Mouse (Mus musculus) neural tube, embryonic 15.5 days (tissue): ENCODE measurements around the gene Myo1c. TPM values are rescaled to one million over a fixed set of nuclear protein-coding genes. Genes with fewer than 3 reads are reported as not detected.

Experiments
- ATAC-seq: fragments of 200-750 bp; cut with Nextera tagmentation; 2 replicates; pipeline ENCODE4 v1.8.0; 2017; ENCODE audit warnings: mild to moderate bottlenecking, moderate TSS enrichment, moderate library complexity; ENCODE audit not compliant: low FRiP score
- H3K27ac ChIP-seq: fragments of 300-500 bp; sonication (generic); replicated peaks from 2 replicates; pipeline ENCODE4 v1.5.1; 2015; ENCODE audit warnings: mild to moderate bottlenecking, inconsistent platforms
- H3K27me3 ChIP-seq: fragments of 300-500 bp; sonication (generic); replicated peaks from 2 replicates; pipeline ENCODE4 v1.6.1; 2015; ENCODE audit warnings: inconsistent platforms
- H3K36me3 ChIP-seq: fragments of 300-500 bp; sonication (generic); 2 replicates; pipeline ENCODE4 v1.6.1; 2015; ENCODE audit warnings: inconsistent platforms
- H3K4me1 ChIP-seq: fragments of 300-500 bp; sonication (generic); 2 replicates; pipeline ENCODE4 v1.6.1; 2015; ENCODE audit warnings: inconsistent platforms
- H3K4me2 ChIP-seq: fragments of 300-500 bp; sonication (generic); 2 replicates; pipeline ENCODE4 v1.6.1; 2015; ENCODE audit warnings: inconsistent platforms, mild to moderate bottlenecking, moderate library complexity
- H3K4me3 ChIP-seq: fragments of 300-500 bp; sonication (generic); replicated peaks from 2 replicates; pipeline ENCODE4 v1.5.1; 2015; ENCODE audit warnings: mild to moderate bottlenecking, inconsistent platforms
- H3K9ac ChIP-seq: fragments of 300-500 bp; sonication (generic); replicated peaks from 2 replicates; pipeline ENCODE4 v1.6.1; 2015; ENCODE audit warnings: mild to moderate bottlenecking, inconsistent platforms
- H3K9me3 ChIP-seq: fragments of 300-500 bp; sonication (generic); replicated peaks from 2 replicates; pipeline ENCODE4 v1.6.1; 2016; ENCODE audit warnings: inconsistent platforms
- WGBS: fragments of 180-500 bp; shearing (Covaris S2); methylation state at CpG from one replicate; pipeline ENCODE4 v1.1.7; 2015; ENCODE audit warnings: mixed read lengths; 5-methylcytosine and 5-hydroxymethylcytosine counted together
- polyA plus RNA-seq: library from polyadenylated mRNA; unstranded; fragments of >200 nt; fragmentation: Nextera tagmentation; extraction: Ambion mirVana; gene quantifications from 2 replicates; pipeline ENCODE4 v1.2.1, GENCODE M21; 2015

The Myo1c gene
- polyA plus RNA-seq, 1 experiment from 2014 or later, result 12.4 TPM

DNA sequence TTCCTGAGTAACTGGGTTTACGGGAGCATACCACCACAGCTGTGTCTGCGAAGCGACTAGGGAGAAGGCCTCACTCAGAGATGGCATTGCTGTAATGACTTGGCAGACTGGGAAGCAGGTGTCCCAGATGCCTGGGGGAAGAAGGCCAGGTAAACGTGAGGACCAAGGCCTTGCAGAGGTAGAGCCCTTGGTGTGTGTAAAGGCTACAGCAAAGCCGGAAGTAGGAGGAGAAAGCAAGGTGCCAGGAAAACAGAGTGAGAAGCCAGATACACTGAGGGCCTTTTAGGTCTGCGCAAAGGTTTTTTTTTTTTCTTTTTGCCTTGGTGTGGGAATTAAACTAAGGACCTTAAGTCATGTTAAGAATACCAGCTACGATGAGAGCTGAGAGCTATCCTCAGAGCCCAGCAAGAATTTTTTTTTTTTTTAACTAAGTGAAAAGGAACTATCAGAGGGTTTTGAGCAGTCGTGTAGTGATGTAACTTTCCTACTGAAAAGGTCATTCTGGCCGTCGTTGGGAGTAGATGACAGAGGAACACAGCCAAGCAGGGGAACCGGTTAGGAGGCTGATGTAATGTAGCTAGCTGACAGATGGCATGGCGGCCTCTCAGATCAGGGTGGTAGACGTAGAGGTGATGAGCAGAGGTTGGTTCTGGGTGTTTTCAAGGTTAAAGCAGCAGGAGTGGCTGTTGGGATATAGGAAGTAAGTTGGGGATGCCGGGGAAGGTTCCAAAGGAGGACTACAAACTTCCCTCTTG, 8.9 kb downstream of the Myo1c start:
- peaks cover 14% of the 10 kb centered on the region for H3K27me3 ChIP-seq
- no peaks in the 10 kb centered on the region for H3K9me3 ChIP-seq
- H3K36me3 ChIP-seq, result peaks cover 15% of the 10 kb centered on the region
- no peak for ATAC-seq
- no peak overlapping the region for H3K4me3 ChIP-seq
- H3K4me1 ChIP-seq, result peaks cover 23% of the 10 kb centered on the region
- H3K27ac ChIP-seq, result no peak overlapping the region
- H3K4me2 ChIP-seq, result no peak overlapping the region
- H3K9ac ChIP-seq, result no peak overlapping the region
- WGBS, result 78% methylated on average over 14 of the region's 14 CpGs

DNA sequence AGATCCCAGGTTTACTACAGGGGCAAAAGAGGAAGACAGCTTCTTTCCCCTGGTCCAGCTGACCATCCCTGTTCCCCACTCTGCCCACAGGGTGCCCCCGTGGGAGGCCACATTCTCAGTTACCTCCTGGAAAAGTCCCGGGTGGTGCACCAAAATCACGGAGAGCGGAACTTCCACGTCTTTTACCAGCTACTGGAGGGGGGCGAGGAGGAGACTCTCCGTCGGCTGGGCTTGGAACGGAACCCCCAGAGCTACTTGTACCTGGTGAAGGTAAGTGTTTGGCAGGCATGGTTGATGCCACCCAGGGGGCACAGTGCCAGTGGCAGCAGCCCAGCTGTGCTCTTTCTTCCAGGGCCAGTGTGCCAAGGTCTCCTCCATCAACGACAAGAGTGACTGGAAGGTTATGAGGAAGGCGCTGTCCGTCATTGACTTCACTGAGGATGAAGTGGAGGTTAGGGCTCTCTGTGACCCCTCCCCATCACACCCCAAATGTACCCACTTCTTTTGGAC, 9.8 kb downstream of the Myo1c start:
- no peak overlapping the region for H3K4me3 ChIP-seq
- peaks cover 4% of the 10 kb centered on the region for H3K27me3 ChIP-seq
- 91% methylated on average over 12 of the region's 12 CpGs for WGBS
- no peaks in the 10 kb centered on the region for H3K9me3 ChIP-seq
- H3K9ac ChIP-seq, result no peak overlapping the region
- ATAC-seq, result no peak
- peaks cover 17% of the 10 kb centered on the region for H3K4me1 ChIP-seq
- no peak overlapping the region for H3K4me2 ChIP-seq
- no peak overlapping the region for H3K27ac ChIP-seq
- peaks cover 15% of the 10 kb centered on the region for H3K36me3 ChIP-seq

DNA sequence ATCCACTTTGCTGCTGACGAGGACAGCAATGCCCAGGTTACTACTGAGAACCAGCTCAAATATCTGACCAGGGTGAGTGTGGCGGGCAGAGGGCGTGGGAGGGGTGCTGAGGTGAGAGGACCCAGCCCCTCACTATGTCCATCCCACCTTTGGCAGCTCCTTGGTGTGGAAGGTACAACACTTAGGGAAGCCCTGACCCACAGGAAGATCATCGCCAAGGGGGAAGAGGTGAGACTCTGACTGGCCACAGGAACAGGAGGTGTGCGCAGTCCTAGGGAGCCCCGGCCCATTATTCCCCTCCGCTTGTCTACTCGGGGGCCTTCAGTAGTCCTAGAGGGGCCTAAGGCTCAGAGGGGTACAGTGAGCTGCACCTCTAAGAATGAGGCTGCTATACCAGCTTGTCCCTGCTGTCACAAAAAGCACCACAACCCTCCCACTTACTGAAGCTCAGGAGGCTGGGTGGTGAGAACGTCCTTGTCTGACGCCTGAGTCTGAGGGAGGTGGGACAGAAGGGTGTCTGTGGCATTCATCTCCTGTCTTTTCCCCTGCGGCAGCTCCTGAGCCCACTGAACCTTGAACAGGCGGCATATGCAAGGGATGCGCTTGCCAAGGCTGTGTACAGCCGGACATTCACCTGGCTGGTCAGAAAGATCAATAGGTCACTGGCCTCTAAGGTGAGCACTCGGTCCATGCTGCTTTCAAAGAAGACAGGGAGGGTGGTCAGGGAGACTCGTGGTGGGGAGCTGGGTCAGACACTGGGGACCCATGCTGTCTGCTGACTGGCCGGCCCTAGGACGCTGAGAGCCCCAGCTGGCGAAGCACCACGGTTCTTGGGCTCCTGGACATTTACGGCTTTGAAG, 10.9 kb downstream of the Myo1c start:
- no peak overlapping the region for H3K9ac ChIP-seq
- no peaks in the 10 kb centered on the region for H3K9me3 ChIP-seq
- peaks cover 24% of the 10 kb centered on the region for H3K36me3 ChIP-seq
- H3K4me3 ChIP-seq, result no peak overlapping the region
- no peak overlapping the region for H3K27ac ChIP-seq
- no peaks in the 10 kb centered on the region; the same call in 1 of the 2 replicates for H3K27me3 ChIP-seq
- H3K4me1 ChIP-seq, result peaks cover 8% of the 10 kb centered on the region
- no peak for ATAC-seq
- H3K4me2 ChIP-seq, result no peak overlapping the region
- WGBS, result 90% methylated on average over 21 of the region's 21 CpGs

DNA sequence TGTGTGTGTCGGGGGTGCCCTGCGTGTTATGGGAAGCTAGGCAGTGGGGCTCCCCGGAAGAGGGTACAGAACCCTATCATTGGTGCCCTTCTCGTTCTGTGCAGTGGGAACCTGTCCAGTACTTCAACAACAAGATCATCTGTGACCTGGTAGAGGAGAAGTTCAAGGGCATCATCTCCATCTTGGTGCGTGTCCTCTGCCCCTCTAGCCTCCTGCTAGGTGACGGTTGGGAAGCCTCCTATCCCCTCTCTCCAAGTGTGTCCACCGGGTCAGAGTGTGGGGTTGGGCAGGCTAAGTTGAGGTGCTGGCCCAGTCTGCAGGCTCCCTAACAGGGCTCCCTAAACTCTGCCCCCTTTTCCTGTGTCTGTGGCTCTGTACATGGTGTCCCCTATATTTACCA, 11.8 kb downstream of the Myo1c start:
- Histone ChIP-seq H3K27ac (no peak overlapping the region), H3K9me3 (no peaks in the 10 kb centered on the region), H3K4me1 (no peaks in the 10 kb centered on the region), H3K27me3 (no peaks in the 10 kb centered on the region), H3K36me3 (peaks cover 27% of the 10 kb centered on the region), H3K4me2 (no peak overlapping the region), H3K4me3 (no peak overlapping the region), H3K9ac (no peak overlapping the region)
- 91% methylated on average over 7 of the region's 7 CpGs for WGBS
- ATAC-seq, result no peak

DNA sequence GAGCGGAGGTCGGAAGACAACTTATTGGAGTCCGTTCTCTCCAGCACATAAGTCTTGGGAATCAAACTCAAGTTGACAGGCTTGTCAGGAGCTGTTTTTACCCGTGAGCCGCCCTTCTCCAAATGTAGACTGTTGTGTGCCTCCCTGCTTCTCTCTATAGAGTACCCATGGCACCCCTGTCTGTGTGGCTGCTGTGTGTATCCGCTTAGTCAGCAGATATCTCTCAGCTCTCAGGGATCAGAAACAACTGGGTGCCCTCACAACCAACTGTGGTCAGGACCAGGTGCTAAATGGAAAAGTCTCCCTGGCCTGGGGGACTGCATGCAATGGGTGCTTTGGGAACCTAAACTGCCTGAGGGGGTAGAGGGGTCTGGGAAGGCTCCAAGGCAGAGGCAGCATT, 16.0 kb downstream of the Myo1c start:
- ATAC-seq, result no peak

DNA sequence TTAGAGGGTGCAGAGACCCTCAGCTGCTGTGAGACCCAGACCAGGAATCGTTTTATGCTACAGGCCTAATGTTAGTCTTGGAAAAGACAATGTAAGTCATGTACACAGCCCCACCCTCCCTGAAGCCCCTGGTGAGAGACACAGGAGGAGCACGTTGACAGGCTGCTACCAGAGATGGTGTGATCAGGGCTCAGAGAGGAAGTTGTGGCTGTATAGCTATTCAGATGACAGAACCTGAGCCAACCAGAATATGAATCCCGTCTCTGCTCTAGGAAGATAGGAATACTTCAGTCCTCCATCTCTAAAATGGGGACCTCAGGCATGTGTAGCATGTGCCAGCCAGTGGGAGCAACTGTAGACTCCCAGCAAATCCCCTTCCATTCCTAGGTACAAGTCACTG, 18.3 kb downstream of the Myo1c start:
- H3K9me3 ChIP-seq, result no peaks in the 10 kb centered on the region
- no peaks in the 10 kb centered on the region for H3K27me3 ChIP-seq
- WGBS, result 89% methylated on average over 3 of the region's 3 CpGs
- H3K4me3 ChIP-seq, result no peak overlapping the region
- H3K36me3 ChIP-seq, result peaks cover 44% of the 10 kb centered on the region
- no peak overlapping the region for H3K27ac ChIP-seq
- ATAC-seq, result no peak
- H3K4me1 ChIP-seq, result no peaks in the 10 kb centered on the region
- H3K4me2 ChIP-seq, result no peak overlapping the region
- no peak overlapping the region for H3K9ac ChIP-seq

More for the DNA sequence above, 16.0 kb downstream of the Myo1c start:
- Histone ChIP-seq H3K4me2 (no peak overlapping the region), H3K36me3 (peaks cover 39% of the 10 kb centered on the region), H3K9ac (no peak overlapping the region), H3K4me1 (no peaks in the 10 kb centered on the region), H3K27ac (no peak overlapping the region), H3K27me3 (no peaks in the 10 kb centered on the region), H3K9me3 (no peaks in the 10 kb centered on the region), H3K4me3 (no peak overlapping the region)
- WGBS, result 94% methylated on average over 6 of the region's 6 CpGs

DNA sequence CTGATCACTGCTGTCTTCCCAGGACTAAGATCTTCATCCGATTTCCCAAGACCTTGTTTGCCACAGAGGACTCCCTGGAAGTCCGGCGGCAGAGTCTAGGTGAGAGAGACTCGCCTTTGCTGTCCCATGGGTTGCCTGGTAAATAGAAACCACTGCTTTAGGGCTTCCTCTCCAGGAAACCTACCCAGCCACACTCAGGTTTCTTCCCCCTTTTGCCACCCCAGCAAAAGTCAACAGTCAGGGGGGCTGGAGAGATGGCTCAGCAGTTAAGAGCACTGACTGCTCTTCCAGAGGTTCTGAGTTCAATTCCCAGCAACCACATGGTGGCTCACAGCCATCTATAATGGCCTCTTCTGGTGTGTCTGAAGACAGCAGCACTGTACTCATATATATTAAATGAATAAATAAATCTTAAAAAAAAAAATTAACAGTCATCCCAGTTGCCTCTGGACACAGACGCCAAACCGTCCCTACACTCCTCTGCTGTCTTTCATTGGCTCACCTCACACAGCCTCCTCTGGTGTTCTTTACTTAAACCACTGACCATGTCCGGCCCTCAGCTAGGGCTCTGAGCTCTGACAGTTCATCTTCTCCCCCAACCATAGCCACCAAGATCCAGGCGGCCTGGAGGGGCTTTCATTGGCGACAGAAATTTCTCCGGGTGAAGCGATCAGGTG, 19.0 kb downstream of the Myo1c start:
- no peak overlapping the region for H3K27ac ChIP-seq
- 90% methylated on average over 11 of the region's 11 CpGs for WGBS
- H3K4me2 ChIP-seq, result no peak overlapping the region
- no peak for ATAC-seq
- H3K9me3 ChIP-seq, result no peaks in the 10 kb centered on the region
- no peak overlapping the region for H3K9ac ChIP-seq
- no peaks in the 10 kb centered on the region for H3K4me1 ChIP-seq
- H3K36me3 ChIP-seq, result peaks cover 46% of the 10 kb centered on the region
- no peaks in the 10 kb centered on the region for H3K27me3 ChIP-seq
- H3K4me3 ChIP-seq, result no peak overlapping the region

DNA sequence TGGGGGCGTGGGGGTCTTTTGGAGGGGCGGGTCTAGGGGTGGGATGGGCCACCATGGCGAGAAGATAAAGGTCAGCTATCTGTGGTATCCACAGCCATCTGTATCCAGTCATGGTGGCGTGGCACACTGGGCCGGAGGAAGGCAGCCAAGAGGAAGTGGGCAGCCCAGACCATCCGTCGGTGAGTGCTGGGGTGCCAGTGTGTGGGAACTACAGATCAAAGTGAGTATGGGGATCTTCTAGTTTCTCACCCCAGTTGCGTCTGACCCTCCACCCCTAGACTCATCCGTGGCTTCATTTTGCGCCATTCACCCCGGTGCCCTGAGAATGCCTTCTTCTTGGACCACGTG, 19.5 kb downstream of the Myo1c start:
- Histone ChIP-seq H3K27me3 (no peaks in the 10 kb centered on the region), H3K27ac (no peak overlapping the region), H3K4me3 (no peak overlapping the region), H3K4me2 (no peak overlapping the region), H3K4me1 (no peaks in the 10 kb centered on the region), H3K9ac (no peak overlapping the region), H3K9me3 (no peaks in the 10 kb centered on the region), H3K36me3 (peaks cover 46% of the 10 kb centered on the region)
- WGBS, result 90% methylated on average over 12 of the region's 12 CpGs
- no peak for ATAC-seq

DNA sequence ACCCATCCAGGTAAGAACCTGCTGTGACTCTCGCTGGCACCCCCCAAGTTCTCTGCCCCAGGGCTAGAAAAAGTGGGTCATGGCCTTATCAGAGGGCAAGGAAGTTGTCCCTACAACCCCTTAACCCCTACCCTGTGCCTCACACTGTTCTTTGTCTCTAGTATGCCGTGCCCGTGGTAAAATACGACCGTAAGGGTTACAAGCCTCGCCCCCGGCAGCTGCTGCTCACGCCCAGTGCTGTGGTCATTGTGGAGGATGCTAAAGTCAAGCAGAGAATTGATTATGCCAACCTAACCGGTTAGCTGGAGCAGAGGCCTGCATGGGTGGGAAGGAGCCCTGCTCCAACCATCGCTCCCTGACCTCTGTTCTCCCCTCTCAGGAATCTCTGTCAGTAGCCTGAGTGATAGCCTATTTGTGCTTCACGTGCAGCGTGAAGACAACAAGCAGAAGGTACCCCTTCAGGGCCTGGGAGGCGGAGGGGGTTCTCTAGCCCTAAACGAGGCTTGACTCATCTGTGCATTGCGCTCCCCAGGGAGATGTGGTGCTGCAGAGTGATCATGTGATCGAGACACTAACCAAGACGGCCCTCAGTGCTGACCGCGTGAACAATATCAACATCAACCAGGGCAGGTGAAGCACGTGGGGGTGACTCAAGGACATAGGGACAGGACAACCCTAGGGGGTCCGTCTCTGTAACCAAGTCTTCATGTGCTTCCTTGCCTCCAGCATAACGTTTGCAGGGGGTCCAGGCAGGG, 21.3 kb downstream of the Myo1c start:
- H3K9me3 ChIP-seq, result no peaks in the 10 kb centered on the region
- no peaks in the 10 kb centered on the region for H3K27me3 ChIP-seq
- 52% methylated on average over 22 of the region's 22 CpGs for WGBS
- H3K4me2 ChIP-seq, result no peak overlapping the region
- no peak overlapping the region for H3K9ac ChIP-seq
- no peaks in the 10 kb centered on the region for H3K4me1 ChIP-seq
- peaks cover 33% of the 10 kb centered on the region for H3K36me3 ChIP-seq
- no peak for ATAC-seq
- H3K4me3 ChIP-seq, result no peak overlapping the region
- no peak overlapping the region for H3K27ac ChIP-seq

DNA sequence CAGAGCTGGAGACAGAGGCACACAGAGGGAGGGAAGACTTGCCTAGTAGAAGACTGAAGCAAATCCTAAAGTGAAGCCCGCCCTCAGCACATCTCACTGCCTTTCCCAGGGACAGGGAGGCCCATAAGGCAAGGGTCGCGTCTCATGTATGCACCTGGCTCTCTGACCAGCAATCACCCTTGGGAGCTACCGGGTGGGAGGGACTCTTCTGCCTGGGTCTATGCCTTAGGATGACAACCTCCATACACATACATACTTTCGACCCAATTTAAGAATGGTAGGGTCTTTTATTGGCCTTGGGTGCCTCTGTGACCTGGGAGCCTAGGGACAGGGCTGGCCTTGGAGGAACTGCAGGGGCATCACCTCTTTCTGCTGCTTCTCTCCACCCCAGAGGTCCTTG, 23.1 kb downstream of the Myo1c start:
- peaks cover 2% of the 10 kb centered on the region for H3K4me1 ChIP-seq
- WGBS, result 93% methylated on average over 5 of the region's 5 CpGs
- no peak overlapping the region for H3K4me3 ChIP-seq
- no peak overlapping the region for H3K9ac ChIP-seq
- H3K4me2 ChIP-seq, result no peak overlapping the region
- no peaks in the 10 kb centered on the region for H3K9me3 ChIP-seq
- peaks cover 30% of the 10 kb centered on the region for H3K36me3 ChIP-seq
- ATAC-seq, result no peak
- H3K27me3 ChIP-seq, result no peaks in the 10 kb centered on the region
- no peak overlapping the region for H3K27ac ChIP-seq

DNA sequence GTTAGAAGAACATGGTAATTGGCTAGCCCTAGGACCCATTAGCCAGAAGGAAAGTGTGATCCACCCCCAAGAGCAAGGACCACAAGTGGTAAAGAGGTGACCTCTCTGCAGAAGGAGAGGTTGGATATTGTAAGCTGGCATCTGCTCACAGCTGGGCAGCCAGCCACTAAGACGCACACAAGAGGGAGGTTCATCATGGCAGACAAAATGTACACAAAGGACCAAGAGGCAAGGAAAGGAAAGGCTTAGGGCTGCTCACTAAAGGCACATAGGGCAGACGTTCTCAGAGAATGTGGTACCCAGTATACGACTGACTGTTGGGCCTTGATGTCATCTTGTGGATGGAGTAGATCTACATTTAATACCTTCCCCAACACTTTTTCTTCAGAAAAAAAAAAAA, 24.6 kb downstream of the Myo1c start:
- ATAC-seq, result no peak
- H3K36me3 ChIP-seq, result peaks cover 21% of the 10 kb centered on the region
- no peaks in the 10 kb centered on the region for H3K9me3 ChIP-seq
- H3K9ac ChIP-seq, result no peak overlapping the region
- 83% methylated on average over 3 of the region's 3 CpGs for WGBS
- no peak overlapping the region for H3K4me2 ChIP-seq
- H3K4me1 ChIP-seq, result peaks cover 5% of the 10 kb centered on the region
- no peak overlapping the region for H3K4me3 ChIP-seq
- no peaks in the 10 kb centered on the region for H3K27me3 ChIP-seq
- no peak overlapping the region for H3K27ac ChIP-seq
